Mouse (Mus musculus): Measurements from ENCODE around the gene Kcnn1.

Gene Kcnn1

DNA sequence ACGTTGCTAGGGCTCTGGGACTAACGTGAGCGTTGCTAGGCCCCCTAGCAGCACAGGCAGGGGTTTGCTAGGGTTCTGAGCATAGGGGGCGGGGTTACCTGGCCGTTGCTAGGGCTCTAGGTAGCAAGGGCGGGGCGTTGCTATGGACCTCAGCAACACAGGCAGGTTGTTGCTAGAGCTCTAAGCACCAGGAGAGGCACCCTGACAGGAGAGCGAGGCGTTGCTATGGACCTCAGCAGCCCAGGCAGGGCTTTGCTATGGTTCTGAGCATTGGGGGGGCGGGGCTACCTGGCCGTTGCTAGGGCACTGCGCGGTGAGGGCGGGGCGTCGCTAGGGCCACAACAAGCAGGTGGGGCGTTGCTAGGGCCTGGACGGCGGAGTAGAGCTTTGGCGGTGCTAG lies 70.4 kb downstream of the Kcnn1 start:
- peak; percentile 62 for DNase-seq (ENCODE audit: low read depth, low spot score)

Measured in c-Kit-negative CD71-positive TER-119-positive erythroid progenitor cells, embryonic 14.5 days (primary cell).